Mouse (Mus musculus) neural tube, embryonic 12.5 days (tissue): ENCODE data around the gene Atp1a3. TPM values are rescaled to one million over a fixed set of nuclear protein-coding genes. Genes with fewer than 3 reads are reported as not detected.

Experiments used
- ATAC-seq: fragments of 200-750 bp; cut with Nextera tagmentation; 2 replicates; pipeline ENCODE4 v1.8.0; 2017; ENCODE audit warnings: low read depth, mild to moderate bottlenecking, moderate TSS enrichment, moderate library complexity; ENCODE audit not compliant: low FRiP score
- H3K27ac ChIP-seq: fragments of 300-500 bp; sonication (generic); 2 replicates; pipeline ENCODE4 v1.5.1; 2016
- H3K27me3 ChIP-seq: fragments of 300-500 bp; sonication (generic); replicated peaks from 2 replicates; pipeline ENCODE4 v1.6.1; 2016; ENCODE audit warnings: mild to moderate bottlenecking
- H3K36me3 ChIP-seq: fragments of 300-500 bp; sonication (generic); 2 replicates; pipeline ENCODE4 v1.6.1; 2016; ENCODE audit warnings: mild to moderate bottlenecking
- H3K4me1 ChIP-seq: fragments of 300-500 bp; sonication (generic); 2 replicates; pipeline ENCODE4 v1.6.1; 2016
- H3K4me2 ChIP-seq: fragments of 300-500 bp; sonication (generic); replicated peaks from 2 replicates; pipeline ENCODE4 v1.6.1; 2016; ENCODE audit warnings: mild to moderate bottlenecking
- H3K4me3 ChIP-seq: fragments of 300-500 bp; sonication (generic); 2 replicates; pipeline ENCODE4 v1.5.1; 2016
- H3K9ac ChIP-seq: fragments of 300-500 bp; sonication (generic); 2 replicates; pipeline ENCODE4 v1.6.1; 2016; ENCODE audit warnings: mild to moderate bottlenecking
- H3K9me3 ChIP-seq: fragments of 300-500 bp; sonication (generic); 2 replicates; pipeline ENCODE4 v1.6.1; 2016; ENCODE audit warnings: mild to moderate bottlenecking
- WGBS: fragments of 180-500 bp; shearing (Covaris S2); methylation state at CpG from one replicate; pipeline ENCODE4 v1.1.7; 2016; 5-methylcytosine and 5-hydroxymethylcytosine counted together
- polyA plus RNA-seq: library from polyadenylated mRNA; unstranded; fragments of >200 nt; fragmentation: Nextera tagmentation; extraction: Ambion mirVana; gene quantifications from 2 replicates; pipeline ENCODE4 v1.2.1, GENCODE M21; 2016

Atp1a3 gene
- polyA plus RNA-seq, 1 experiment from 2014 or later, result 118 TPM

DNA sequence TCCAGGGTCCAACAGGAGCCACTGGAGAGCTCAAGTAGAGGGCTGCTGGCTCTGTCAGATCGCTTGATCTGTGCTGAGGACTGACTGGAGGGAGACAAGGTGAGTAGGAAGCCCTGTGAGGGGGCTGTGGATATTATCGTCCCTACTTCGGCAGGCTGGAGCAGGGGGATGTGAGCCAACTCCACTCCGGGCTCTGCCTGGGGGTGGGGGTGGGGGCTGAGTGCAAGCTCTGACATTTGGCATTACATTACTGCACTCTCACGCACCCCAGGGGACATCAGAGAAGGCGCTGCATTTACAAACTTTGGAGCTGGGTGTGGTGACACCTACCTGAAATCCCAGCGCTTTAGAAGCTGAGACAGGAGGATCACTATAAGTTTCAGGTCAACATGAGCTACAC lies 5.8 kb upstream of the Atp1a3 start:
- H3K27me3 ChIP-seq, result peaks cover 41% of the 10 kb centered on the region
- no peak overlapping the region for H3K27ac ChIP-seq
- WGBS, result 78% methylated on average over 7 of the region's 7 CpGs
- H3K4me1 ChIP-seq, result peaks cover 38% of the 10 kb centered on the region
- H3K9me3 ChIP-seq, result no peaks in the 10 kb centered on the region
- peaks cover 44% of the 10 kb centered on the region for H3K36me3 ChIP-seq
- H3K4me3 ChIP-seq, result no peak overlapping the region
- no peak for ATAC-seq
- no peak overlapping the region for H3K9ac ChIP-seq
- H3K4me2 ChIP-seq, result no peak overlapping the region

DNA sequence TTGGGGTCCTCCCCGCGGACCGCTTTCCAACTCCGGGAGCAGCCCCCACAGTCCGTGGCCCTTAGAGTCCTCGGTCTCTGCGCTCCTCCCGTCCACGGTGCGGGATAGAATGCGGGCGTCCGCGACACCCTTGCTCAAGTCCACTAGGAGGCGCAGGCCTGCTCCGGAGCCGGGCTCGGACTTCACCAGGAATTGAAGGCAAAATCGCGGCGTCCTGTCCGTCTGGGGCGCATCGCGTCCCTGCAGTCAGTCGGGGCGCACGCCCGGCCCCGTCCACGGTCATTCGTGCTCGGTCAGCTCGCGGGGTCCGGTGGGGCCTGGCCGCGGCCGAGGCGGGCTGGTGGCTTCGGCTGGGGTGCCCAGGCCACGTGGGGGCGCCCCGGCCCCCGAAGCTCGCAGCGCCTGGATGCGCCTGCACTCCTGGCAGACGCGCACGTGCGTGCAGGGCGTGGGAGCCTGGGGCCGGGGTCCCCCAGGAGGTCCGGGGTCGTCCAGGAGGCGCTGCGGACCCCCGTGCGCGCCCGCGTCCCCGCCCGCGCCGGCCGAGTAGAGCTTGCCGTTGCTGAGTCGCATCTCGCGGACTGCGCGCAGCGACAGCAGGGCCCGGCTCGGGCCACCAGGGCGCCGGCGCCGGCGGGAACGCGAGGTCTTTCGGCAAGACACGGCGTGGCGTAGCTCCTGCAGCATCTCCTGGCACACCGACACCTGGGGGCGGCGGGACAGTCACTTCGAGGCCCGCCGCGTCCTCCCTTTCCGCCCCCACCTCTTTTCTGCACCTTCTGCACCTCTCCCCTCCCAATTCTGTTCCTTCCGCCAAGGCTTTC lies 4.5 kb upstream of the Atp1a3 start:
- Histone ChIP-seq H3K27ac (peak overlapping the region; percentile 61; the same call in 1 of the 2 replicates), H3K4me1 (peaks cover 49% of the 10 kb centered on the region), H3K9me3 (no peaks in the 10 kb centered on the region), H3K36me3 (peaks cover 31% of the 10 kb centered on the region), H3K27me3 (peaks cover 52% of the 10 kb centered on the region), H3K9ac (peak overlapping the region; percentile 38; the same call in 1 of the 2 replicates), H3K4me3 (peak overlapping the region; percentile 31), H3K4me2 (peak overlapping the region; percentile 75)
- ATAC-seq, result no peak
- WGBS, result under 1% methylated on average over 97 of the region's 97 CpGs

DNA sequence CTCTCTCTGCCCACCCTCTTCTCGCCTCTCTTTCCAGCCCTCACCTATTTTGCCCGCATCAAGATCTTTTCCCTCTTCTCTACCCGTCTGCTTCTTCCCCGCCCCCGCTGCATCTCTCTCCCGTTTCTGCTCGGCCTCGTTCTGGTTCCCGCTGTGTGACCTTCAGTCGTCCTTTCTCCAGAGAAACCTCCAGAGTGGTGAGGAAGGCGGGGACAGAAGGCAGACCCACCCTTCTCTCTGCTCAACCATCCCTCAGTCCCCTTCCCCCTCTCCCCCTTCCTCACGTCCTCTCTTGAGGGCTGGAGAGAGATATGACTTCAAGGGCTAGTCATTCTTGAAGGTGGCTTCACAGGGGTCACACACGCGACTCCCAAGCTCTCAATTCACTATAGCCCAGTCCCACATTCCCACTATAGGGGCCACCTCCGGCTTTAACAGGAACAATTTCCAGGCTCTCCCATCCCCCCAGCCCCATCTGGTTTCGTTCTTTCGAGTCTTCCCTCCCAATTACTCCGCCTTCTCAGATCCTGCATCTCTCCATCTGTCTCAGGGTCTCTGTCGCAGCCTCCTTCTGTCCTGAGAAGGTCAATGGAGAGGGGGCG lies 3.4 kb upstream of the Atp1a3 start:
- Histone ChIP-seq H3K4me2 (peak overlapping the region; percentile 75), H3K36me3 (peaks cover 20% of the 10 kb centered on the region), H3K9me3 (no peaks in the 10 kb centered on the region), H3K9ac (peak overlapping the region; percentile 36; the same call in 1 of the 2 replicates), H3K4me1 (peaks cover 53% of the 10 kb centered on the region), H3K27me3 (peaks cover 56% of the 10 kb centered on the region), H3K27ac (peak overlapping the region; percentile 81), H3K4me3 (no peak overlapping the region)
- WGBS, result 6% methylated on average over 20 of the region's 20 CpGs
- ATAC-seq, result no peak

DNA sequence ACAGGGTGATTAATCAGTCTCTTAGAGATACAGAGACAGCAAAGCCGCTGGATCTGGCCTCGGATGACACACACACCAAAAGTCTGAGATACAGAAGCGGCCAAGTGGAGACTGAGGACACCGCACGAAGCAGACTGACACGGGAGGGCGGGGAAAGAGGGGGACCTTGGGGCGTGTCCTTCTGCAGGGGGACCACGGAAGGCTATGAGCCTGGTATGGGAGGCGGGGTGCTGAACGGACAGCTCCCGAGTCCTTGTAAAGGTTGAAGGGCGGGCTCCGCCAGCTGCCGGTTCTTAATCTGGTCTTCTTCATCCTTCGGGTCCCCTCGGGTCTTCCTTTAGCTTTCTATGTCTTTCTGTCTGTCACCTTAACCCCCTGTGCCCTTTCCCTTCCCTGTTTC lies 2.9 kb upstream of the Atp1a3 start:
- WGBS, result under 1% methylated on average over 17 of the region's 17 CpGs
- 0 out of 2 replicates have a peak, but pooled peaks have one; percentile 10 for ATAC-seq
- Histone ChIP-seq H3K27me3 (peaks cover 61% of the 10 kb centered on the region), H3K9ac (peak overlapping the region; percentile 36; the same call in 1 of the 2 replicates), H3K9me3 (no peaks in the 10 kb centered on the region), H3K36me3 (peaks cover 14% of the 10 kb centered on the region), H3K27ac (peak overlapping the region; percentile 81), H3K4me3 (no peak overlapping the region), H3K4me1 (peaks cover 58% of the 10 kb centered on the region), H3K4me2 (peak overlapping the region; percentile 75)

DNA sequence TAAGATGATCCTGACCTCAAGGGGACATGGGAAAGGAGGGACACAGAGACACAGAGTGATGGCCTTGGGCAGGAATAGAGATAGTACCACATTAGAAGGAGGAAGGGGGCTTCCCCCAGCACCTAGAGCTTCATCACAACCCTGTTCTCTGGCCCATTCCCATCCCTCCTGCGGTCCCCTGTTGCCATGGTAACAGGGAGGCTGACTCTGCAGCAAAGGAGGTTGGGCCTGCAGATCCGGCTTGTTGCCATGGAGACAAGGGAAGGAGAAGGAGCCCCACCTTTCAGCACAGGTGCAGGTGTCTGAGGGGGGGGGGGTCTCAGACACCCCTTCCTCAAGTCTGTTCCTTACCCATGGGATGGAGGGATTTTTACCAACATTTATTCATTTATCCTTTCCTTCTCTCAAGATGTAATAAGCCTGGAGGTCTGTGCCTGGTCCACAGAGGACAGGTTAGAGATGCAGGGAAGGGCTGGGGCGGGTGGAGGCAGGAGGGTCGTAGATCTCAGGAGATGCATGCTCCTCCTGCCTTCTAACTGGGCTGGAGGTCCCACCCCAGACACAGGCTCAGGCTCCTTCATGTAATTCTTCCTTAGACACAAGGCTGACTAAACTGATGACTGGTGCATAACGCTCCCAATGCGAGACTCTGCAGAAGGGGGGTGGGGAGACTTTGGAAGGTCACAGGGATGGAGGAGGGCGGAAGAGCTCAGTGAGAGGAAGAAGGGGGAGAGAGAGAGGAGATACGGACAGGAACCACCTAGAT lies 2.0 kb upstream of the Atp1a3 start:
- peak overlapping the region; percentile 81 for H3K27ac ChIP-seq
- H3K4me3 ChIP-seq, result no peak overlapping the region
- 15% methylated on average over 8 of the region's 8 CpGs for WGBS
- H3K27me3 ChIP-seq, result peaks cover 63% of the 10 kb centered on the region
- H3K36me3 ChIP-seq, result peaks cover 8% of the 10 kb centered on the region
- H3K4me2 ChIP-seq, result peak overlapping the region; percentile 75
- H3K9me3 ChIP-seq, result no peaks in the 10 kb centered on the region
- no peak overlapping the region for H3K9ac ChIP-seq
- peak; percentile 33 for ATAC-seq
- peaks cover 67% of the 10 kb centered on the region for H3K4me1 ChIP-seq

DNA sequence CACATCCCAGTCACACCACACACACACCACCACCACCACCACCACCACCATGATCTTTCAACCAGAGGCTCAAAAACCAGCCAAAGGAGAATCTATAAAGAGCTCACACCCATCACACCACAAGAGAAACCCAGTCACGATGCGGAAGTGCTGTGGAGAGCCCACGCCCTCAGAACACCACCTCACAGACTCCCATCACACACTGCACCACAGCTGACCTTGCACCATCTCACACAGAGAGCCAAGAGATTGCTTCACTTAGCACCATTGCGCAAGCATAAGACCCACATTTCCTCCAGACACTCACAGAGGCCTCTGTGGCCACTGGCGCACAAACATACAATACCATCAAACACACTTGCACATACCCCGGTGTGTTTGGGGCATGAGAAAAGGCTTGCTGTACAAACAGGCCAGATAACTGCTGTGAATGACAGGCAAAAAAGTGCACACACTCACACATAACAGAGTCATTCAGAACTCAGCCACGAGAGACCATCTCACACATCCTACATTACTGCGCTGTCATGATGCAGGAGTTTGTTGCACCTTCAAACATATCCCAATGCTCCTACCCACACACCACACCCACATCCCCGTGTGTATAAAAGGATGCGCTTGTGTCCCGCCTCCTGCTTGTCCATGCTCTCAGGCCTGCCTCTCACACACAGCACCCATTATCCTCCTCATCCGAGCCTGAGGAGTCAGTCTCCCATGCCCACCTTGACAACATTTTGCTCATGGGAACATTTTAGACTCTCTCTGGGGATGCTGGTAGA lies 1.0 kb upstream of the Atp1a3 start:
- H3K27me3 ChIP-seq, result peaks cover 57% of the 10 kb centered on the region
- no peak for ATAC-seq
- 76% methylated on average over 12 of the region's 12 CpGs for WGBS
- no peak overlapping the region for H3K9ac ChIP-seq
- H3K4me1 ChIP-seq, result peaks cover 68% of the 10 kb centered on the region
- 0 out of 2 replicates have a peak overlapping the region, but pooled peaks have one; percentile 72 for H3K4me2 ChIP-seq
- peak overlapping the region; percentile 81; the same call in 1 of the 2 replicates for H3K27ac ChIP-seq
- H3K36me3 ChIP-seq, result no peaks in the 10 kb centered on the region
- H3K4me3 ChIP-seq, result no peak overlapping the region
- no peaks in the 10 kb centered on the region for H3K9me3 ChIP-seq

DNA sequence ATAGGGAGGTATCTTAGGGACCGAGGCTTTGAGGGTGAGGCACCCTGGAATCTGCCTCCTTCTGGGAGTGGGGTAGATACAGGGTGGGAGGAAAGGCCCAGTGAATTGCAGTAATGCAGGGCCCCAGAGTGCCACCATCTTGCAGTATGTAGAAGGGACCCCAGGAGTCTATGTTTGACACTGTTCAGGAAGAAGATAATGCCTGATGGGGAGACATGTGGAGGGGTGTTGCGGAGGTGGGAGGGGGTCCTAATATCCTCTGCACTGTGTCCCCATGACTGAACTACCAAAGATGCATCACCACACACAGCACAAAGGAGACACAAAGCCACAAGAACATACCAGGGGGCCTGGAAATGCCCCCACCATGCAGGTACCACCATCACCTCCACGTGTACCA lies 413 bp upstream of the Atp1a3 start:
- WGBS, result 65% methylated on average over 3 of the region's 3 CpGs
- H3K4me1 ChIP-seq, result peaks cover 68% of the 10 kb centered on the region
- H3K27me3 ChIP-seq, result peaks cover 51% of the 10 kb centered on the region
- H3K36me3 ChIP-seq, result no peaks in the 10 kb centered on the region
- peak overlapping the region; percentile 72 for H3K4me2 ChIP-seq
- H3K9ac ChIP-seq, result peak overlapping the region; percentile 79
- H3K4me3 ChIP-seq, result peak overlapping the region; percentile 65
- H3K9me3 ChIP-seq, result no peaks in the 10 kb centered on the region
- ATAC-seq, result no peak
- H3K27ac ChIP-seq, result peak overlapping the region; percentile 27; the same call in 1 of the 2 replicates

DNA sequence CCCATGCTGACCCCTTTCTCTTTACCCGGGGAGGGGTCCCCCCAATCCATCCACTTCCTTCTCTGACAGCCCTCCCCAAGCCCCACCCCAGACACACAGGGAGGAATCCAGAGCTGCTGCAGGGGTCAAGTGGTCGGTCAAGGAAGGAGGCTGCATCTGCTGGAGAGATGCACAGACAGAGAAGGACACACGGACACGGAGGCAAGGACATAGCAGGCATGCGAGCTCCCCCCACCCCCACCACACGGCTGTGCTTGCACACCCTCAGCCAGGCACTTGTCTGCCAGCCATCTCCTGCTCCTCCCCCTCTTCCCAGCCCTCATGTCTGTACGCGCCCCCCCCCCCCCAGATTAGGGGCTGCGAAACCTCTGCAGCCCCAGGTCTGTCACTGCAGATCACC lies 952 bp downstream of the Atp1a3 start:
- Histone ChIP-seq H3K36me3 (peaks cover 8% of the 10 kb centered on the region), H3K9me3 (no peaks in the 10 kb centered on the region), H3K4me2 (peak overlapping the region; percentile 72), H3K9ac (peak overlapping the region; percentile 79), H3K27me3 (peaks cover 38% of the 10 kb centered on the region), H3K4me3 (peak overlapping the region; percentile 65), H3K27ac (no peak overlapping the region), H3K4me1 (peaks cover 57% of the 10 kb centered on the region)
- WGBS, result 47% methylated on average over 6 of the region's 9 CpGs
- no peak for ATAC-seq

DNA sequence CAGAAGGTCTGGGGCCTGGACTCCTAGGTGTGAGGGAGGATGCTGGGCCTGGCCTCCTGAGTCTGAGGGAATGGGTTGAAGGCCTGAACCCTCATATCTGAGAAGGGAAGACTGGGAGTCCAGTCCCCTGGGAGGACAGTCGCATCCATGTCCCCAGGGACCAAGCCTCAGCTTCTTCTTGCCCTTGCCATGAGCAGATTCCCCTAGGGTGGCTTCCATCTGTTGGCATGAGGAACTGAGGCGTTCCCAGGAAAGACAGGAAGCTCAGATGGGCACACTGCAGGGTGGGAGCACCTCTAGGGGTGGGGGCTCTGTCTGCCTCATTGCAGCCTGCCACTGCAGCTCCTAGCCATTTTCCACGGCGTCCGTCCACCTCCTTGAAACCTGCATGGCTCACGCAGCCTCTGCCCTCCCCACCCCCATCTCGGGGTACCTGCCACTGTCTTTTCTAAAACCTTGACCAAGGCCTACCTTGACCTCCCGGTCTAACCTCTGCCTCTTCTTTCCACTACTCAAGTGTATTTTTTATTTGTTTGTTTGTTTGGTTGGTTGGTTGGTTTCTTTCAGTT lies 1.9 kb downstream of the Atp1a3 start:
- 91% methylated on average over 8 of the region's 8 CpGs for WGBS
- Histone ChIP-seq H3K4me1 (peaks cover 48% of the 10 kb centered on the region), H3K4me2 (peak overlapping the region; percentile 72), H3K27ac (no peak overlapping the region), H3K9me3 (no peaks in the 10 kb centered on the region), H3K4me3 (no peak overlapping the region), H3K27me3 (peaks cover 29% of the 10 kb centered on the region), H3K9ac (peak overlapping the region; percentile 26; the same call in 1 of the 2 replicates), H3K36me3 (peaks cover 13% of the 10 kb centered on the region)
- no peak for ATAC-seq

DNA sequence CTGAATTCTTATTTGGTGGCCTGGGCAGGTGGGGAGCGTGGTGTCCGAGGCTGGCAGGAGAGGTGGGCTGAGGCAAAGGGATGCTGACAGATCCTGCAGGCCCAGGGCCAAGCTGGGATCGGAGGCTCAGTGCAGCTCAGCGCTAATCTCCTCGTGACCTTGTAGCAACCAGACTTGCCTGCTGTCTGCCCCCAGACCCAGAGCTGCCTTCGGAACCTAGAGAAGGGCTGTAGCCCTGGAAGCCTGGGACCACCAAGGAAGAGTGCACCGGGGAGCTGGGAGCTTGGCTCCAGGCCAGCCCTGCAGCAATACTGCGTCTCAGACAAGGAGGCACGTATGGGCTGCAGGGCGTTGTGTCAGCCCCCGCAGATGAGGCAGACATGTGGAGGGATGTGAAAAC lies 2.5 kb downstream of the Atp1a3 start:
- peaks cover 42% of the 10 kb centered on the region for H3K4me1 ChIP-seq
- H3K36me3 ChIP-seq, result peaks cover 18% of the 10 kb centered on the region
- H3K9me3 ChIP-seq, result no peaks in the 10 kb centered on the region
- H3K27me3 ChIP-seq, result peaks cover 27% of the 10 kb centered on the region
- peak overlapping the region; percentile 26; the same call in 1 of the 2 replicates for H3K9ac ChIP-seq
- WGBS, result 56% methylated on average over 11 of the region's 11 CpGs
- peak overlapping the region; percentile 72 for H3K4me2 ChIP-seq
- no peak for ATAC-seq
- no peak overlapping the region; the same call in 1 of the 2 replicates for H3K4me3 ChIP-seq
- no peak overlapping the region for H3K27ac ChIP-seq

DNA sequence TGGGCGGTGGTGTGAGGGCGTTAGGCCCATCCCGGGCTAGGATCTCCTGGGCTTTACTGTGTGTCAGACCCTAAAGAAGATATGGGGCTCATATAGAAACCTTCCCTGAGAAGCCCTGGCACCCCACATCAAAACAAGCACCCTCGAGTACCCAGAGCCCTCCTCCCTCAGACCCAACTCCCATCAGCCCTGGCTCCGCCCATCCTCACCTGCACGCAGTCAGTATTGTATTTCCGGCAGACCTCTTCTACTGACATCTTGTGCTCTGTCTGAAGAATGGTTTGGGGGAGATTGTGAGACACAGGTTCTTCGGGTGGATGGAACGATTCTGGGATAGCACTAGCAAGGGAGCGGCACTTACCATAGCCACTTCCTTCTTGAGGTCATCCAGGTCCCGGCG lies 5.0 kb downstream of the Atp1a3 start:
- Histone ChIP-seq H3K9me3 (no peaks in the 10 kb centered on the region), H3K9ac (no peak overlapping the region; the same call in 1 of the 2 replicates), H3K27ac (no peak overlapping the region), H3K27me3 (peaks cover 17% of the 10 kb centered on the region), H3K4me3 (no peak overlapping the region), H3K36me3 (peaks cover 36% of the 10 kb centered on the region), H3K4me2 (no peak overlapping the region), H3K4me1 (peaks cover 22% of the 10 kb centered on the region)
- 76% methylated on average over 12 of the region's 12 CpGs for WGBS
- ATAC-seq, result no peak
